Mouse (Mus musculus) liver, adult 2 months (tissue): ENCODE measurements around the gene Zdhhc18.

ENCODE experiments used
- CTCF ChIP-seq: fragments of 200-500 bp; IDR thresholded peaks from 2 replicates; pipeline ENCODE4 v1.5.1; 2011; ENCODE audit warnings: low read depth, low read length, control low read depth
- POLR2A ChIP-seq: fragments of 200-500 bp; IDR thresholded peaks from 2 replicates; pipeline ENCODE4 v1.6.1; 2011; ENCODE audit warnings: low read length, control low read depth; ENCODE audit not compliant: insufficient read depth; ENCODE audit errors: extremely low read depth

DNA sequence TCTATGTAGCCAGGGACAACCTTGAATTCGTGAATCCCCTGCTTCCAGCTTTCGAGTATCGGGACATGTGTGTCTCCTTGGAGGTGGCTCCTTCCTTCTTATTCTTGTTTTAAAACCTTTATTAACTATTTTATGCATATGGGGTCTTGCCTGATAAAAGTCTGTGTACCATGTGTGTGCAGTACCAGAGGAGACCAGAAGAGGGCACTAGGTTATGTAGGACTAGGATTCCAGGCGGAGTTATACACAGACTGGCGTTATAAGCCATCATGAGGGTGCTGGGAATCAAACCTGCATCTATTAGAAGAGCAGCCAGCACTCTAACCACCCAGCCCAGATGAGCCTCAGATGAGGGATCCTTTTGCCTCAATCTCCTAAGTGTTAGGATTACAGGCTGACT, 38.1 kb downstream of the Zdhhc18 start:
- peak; percentile 16; the same call in 1 of the 2 replicates for TF ChIP-seq CTCF
- TF ChIP-seq POLR2A = no peak
